Mouse (Mus musculus) heart, postnatal 25 days (tissue): ENCODE results near the gene Gm2431. TPM values are rescaled to one million over a fixed set of nuclear protein-coding genes. Genes with fewer than 3 reads are reported as not detected.
"Not testable (repeated sequence)": the region's sequence is repeated elsewhere in the genome, so short reads cannot be mapped to it uniquely, and the experiment has no call there.

ENCODE experiments used
- DNase-seq: peaks from one replicate; pipeline ENCODE4 v3.0.0; 2022; ENCODE audit warnings: low spot score
- intact Hi-C: fragments of 180-260 bp; cut with DNase I; formaldehyde crosslinking; loops from one replicate; pipeline ENCODE4 v1.15.1; 2025
- total RNA-seq, 2 experiments: library from RNA; stranded (reverse); gene quantifications; 2 replicates each; pipeline ENCODE4 v1.2.3; 2021

Gm2431 gene
- total RNA-seq: not detected

GRCm38 (mm10) chr7:142258254-142258653 is at the start of gene Gm2431:
Gm2431 (minus strand) TSS chr7:142258354.
- intact Hi-C loops: not testable (repeated sequence)

GRCm38 (mm10) chr7:142303929-142304328 is 45.8 kb upstream of the Gm2431 start:
- intact Hi-C loops: not testable (repeated sequence)

More at GRCm38 (mm10) chr7:142258254-142258653, at the start of gene Gm2431:
- not testable (repeated sequence) for DNase-seq

DNA sequence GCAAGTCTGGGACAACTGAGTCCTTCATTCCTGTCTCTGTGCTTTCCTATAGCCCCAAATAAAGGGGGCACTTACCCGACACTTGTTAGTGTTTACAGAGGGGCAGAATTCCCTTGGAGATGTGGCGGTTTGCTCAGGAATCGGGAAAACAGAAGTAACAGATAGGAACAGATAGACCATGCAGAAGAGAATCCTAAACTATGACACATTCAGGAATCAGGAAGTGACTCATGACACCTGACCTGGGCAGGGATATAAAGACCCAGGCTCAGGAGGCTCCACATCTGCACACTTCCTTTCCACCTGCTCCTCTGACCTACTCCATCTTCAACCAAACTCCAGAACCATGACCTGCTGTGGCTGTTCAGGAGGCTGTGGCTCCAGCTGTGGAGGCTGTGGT is 45.1 kb upstream of the Gm2431 start, which contains the start of gene Krtap5-4:
TSS of gene Krtap5-4 (plus strand) at position 301 of the 400 bp plus-strand sequence.
- intact Hi-C loops: no loop called here

More at GRCm38 (mm10) chr7:142303929-142304328, 45.8 kb upstream of the Gm2431 start:
- not testable (repeated sequence) for DNase-seq

GRCm38 (mm10) chr7:142297018-142297417 is 38.9 kb upstream of the Gm2431 start, which contains the start of gene Krtap5-1:
Krtap5-1 (minus strand) TSS chr7:142297118.
- DNase-seq, intact Hi-C loops: not testable (repeated sequence)

More for the DNA sequence above, 45.1 kb upstream of the Gm2431 start, which contains the start of gene Krtap5-4:
- no peak for DNase-seq

DNA sequence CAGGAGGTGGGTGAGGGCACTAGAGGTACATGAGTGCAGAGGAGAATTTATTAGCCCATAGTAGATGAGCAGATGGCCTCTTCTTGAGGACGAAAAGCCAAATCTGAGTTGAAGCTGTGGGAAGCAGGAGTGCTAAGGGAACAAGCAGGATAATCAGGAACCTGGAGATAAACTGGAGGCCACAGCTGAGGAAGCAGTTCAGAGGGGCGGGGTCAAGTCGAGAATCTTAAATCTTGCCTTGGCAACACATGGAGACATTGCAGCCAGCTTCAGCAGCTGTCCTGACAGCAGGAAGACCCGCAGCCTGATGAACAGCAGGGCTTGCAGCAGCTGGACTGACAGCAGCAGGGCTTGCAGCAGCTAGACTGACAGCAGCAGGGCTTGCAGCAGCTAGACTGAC is 38.0 kb upstream of the Gm2431 start:
- DNase-seq, intact Hi-C loops: not testable (repeated sequence)

DNA sequence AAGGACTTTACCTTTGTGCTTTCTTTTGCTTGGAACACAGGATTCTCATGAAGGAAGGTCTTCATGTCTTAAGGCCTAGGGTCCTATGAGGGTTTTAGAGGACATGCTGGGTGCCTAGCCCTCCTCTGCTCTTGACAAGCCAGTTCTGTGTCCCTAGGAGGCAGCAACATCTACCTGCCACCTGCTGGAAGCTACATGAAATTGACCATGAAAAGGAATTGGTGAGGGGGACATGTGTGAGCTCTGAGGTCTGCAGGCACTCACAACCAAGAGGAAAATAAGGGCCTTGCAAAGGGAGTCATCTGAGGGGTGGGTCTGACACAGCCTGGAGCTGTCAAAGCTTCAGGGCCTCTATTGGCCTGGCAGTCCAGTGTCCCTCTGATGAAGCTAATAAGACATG is 37.3 kb upstream of the Gm2431 start:
- no peak for DNase-seq
- intact Hi-C loops: no loop called here

DNA sequence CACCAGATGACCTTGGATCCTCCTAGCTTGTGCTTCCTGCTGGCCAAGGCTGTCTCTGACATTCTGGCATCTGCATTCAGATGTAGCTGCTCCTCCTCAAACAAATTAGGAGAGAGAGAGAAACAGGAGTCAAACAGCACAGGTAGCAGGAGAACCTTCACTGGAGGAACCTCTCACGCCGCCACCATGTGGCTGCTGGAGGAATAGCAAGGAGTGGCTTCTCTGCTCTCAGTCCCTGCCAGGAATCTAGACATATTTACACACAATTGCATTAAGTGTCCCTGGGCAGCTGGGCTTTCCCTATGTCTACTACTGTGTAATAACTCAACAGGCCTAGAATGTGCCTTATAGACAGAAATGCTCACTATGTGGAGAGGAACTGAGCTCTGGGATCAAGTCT is 35.7 kb upstream of the Gm2431 start:
- intact Hi-C loops: loop anchor here (1.0 kb wide), 1 partner anchor 16 kb away; no protein-coding TSS in a partner anchor
- DNase-seq: not testable (repeated sequence)

GRCm38 (mm10) chr7:142285910-142286612 is 27.9 kb upstream of the Gm2431 start:
- intact Hi-C loops: loop anchor here (10.0 kb wide), 1 partner anchor 141 kb away; the partner anchor contains the start of gene Gm45337
- DNase-seq: not testable (repeated sequence)

GRCm38 (mm10) chr7:142285130-142285835 is 27.1 kb upstream of the Gm2431 start:
- intact Hi-C loops: loop anchor here (10.0 kb wide), 1 partner anchor 140 kb away; the partner anchor contains the start of gene Gm45337
- no peak for DNase-seq

- intact Hi-C loops: loop anchor here (10.0 kb wide), 1 partner anchor 140 kb away; the partner anchor contains the start of gene Gm45337
- DNase-seq: peak; percentile 66
Measured at GRCm38 (mm10) chr7:142284615-142285080, 26.5 kb upstream of the Gm2431 start.

DNA sequence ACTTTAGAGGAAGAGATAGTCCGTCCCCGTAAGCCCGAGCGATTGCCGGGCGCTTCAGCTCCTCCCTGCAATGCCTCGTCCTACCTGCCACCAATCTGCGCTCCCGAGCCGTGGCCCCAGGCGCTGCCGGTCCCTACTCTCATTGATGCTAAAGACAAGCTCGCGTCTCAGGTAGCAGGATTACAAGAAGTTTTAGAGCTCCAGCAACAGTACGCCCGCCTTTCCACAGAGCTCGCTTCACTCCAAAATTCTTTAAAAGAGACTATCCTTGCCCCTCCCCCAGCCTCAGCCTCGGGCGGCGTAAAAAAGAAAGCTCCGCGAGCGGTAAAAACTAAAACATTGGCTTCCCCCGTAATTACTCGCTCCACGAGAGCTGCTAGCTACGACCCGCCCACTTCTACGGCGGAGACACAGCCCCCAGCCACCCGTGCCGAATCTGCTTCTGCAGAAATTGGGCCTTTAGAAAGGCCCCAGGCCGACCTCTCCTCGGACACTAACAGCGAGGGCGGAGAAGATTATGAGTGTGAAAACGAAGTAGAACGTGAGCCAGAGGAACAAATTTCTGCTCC is 26.0 kb upstream of the Gm2431 start:
- intact Hi-C loops: loop anchor here (10.0 kb wide), 1 partner anchor 139 kb away; the partner anchor contains the start of gene Gm45337
- DNase-seq: peak; percentile 35

DNA sequence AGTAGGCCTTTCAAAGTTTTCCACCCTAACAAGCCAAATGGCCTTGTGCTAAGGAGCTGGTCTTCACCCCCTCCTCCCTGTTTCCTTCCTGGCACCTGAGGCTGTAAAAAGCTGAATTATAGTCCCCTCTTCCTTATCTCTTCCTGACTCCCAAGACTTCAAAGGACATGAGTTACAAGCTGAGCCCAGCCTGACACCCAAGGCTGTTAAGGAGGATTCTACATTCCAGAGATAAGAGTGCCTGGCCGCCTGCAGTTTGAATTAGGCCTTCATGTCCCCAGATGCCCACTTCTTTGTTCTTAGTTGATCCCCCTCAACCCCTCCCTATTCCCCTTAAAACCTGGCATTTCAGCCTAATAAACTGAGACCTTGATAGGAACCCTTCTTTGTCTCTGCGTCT is 24.7 kb upstream of the Gm2431 start:
- intact Hi-C loops: loop anchor here (10.0 kb wide), 1 partner anchor 138 kb away; the partner anchor contains the start of gene Gm45337
- DNase-seq: not testable (repeated sequence)

- DNase-seq, intact Hi-C loops: not testable (repeated sequence)
Measured at GRCm38 (mm10) chr7:142279291-142279690, 21.1 kb upstream of the Gm2431 start.

DNA sequence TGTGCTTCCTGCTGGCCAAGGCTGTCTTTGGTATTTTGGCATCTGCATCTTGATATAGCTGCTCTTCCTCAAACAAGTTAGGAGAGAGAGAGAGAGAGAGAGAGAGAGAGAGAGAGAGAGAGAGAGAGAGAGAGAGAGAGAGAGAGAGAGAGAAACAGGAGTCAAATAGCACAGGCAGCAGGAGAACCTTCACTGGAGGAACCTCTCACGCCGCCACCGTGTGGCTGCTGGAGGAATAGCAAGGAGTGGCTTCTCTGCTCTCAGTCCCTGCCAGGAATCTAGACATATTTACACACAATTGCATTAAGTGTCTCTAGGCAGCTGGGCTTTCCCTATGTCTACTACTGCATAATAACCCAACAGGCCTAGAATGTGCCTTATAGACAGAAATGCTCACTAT is 20.0 kb upstream of the Gm2431 start:
- intact Hi-C loops: loop anchor here (1.0 kb wide), 1 partner anchor 15 kb away; no protein-coding TSS in a partner anchor
- DNase-seq: not testable (repeated sequence)

- intact Hi-C loops, DNase-seq: not testable (repeated sequence)
Measured at GRCm38 (mm10) chr7:142274263-142274662, 16.1 kb upstream of the Gm2431 start, which contains the start of gene Gm4559. Gm4559 (minus strand) TSS chr7:142274363.

DNA sequence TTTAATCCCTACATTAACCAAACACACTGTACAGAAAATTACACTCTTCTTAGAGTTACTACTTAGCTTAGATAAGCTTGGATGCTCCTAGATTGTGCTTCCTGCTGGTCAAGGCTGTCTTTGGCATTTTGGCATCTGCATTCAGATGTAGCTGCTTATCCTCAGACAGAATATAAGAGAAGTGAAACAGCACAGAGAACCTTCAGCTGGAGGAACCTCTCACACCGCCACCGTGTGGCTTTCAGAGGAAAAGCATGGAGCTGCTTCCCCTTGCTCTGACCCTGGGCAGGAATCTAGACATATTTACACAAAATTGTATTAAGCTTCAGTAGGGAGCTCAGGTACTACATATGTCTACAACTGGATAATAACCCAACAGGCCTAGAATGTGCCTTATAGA is 2.6 kb downstream of the Gm2431 start:
- intact Hi-C loops: no loop called here
- DNase-seq: no peak

GRCm38 (mm10) chr7:142249824-142250223 is 8.3 kb downstream of the Gm2431 start:
- no peak for DNase-seq

DNA sequence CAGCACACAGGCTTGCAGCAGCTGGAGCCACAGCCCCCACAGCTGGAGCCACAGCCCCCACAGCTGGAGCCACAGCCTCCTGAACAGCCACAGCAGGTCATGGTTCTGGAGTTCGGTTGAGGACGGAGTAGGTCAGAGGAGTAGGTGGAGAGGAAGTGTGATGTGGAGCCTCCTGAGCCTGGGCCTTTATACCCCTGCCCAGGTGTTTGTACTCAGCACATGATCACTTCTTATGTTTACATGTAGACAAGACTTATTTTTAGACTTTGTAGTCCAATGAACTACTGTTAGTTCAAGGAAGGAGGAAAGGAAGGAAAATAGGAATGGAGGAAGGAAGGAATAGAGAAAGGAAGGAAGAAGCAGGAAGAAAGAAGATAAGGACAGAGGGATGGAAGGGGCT is 17.2 kb downstream of the Gm2431 start, which contains the start of gene Gm40460:
TSS of gene Gm40460 (minus strand) at position 101 of the 400 bp plus-strand sequence.
- DNase-seq: no peak
- intact Hi-C loops: no loop called here

More at GRCm38 (mm10) chr7:142249824-142250223, 8.3 kb downstream of the Gm2431 start:
- intact Hi-C loops: loop anchor here (1.0 to 5.0 kb wide), 2 partner anchors 105 to 178 kb away; no protein-coding TSS in a partner anchor

- intact Hi-C loops: no loop called here
- DNase-seq: no peak
Measured at GRCm38 (mm10) chr7:142231540-142231939, 26.6 kb downstream of the Gm2431 start.
